Mouse (Mus musculus) mature B cell (primary cell): Measurements from ENCODE around the gene Gm6812.
"Not testable (repeated sequence)": the region's sequence is repeated elsewhere in the genome, so short reads cannot be mapped to it uniquely, and the experiment has no call there.

Experiments
- in situ Hi-C: fragments of 300-500 bp; cut with MboI; formaldehyde crosslinking; loops from 2 replicates; pipeline ENCODE4 v1.14.3; 2019

The Gm6812 gene

DNA sequence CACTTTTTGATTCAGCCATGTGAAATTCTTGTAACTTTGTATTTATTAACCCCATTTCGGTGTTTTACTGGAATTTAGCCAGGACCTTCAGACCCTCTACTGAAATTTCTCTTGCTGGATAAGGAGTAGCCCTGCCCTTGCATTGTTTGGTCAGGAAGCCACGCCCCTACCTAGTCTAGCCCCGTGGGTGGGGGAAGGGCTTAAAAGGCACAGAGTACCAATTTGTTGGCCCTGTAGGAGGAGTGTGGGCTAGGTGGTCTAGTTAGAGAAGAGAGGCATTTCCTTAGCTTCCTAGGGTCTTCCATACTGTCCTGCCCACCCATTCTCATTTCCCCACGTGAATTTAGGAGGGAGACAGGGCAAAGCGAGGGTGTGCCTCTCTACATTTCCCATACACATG, at the start of gene Gm6812:
Gene Gm6812, minus strand, starts transcription at position 101 of the 400 bp plus-strand sequence.
- in situ Hi-C loops: not testable (repeated sequence)

GRCm38 (mm10) chrX:68865145-68865544, 27.7 kb downstream of the Gm6812 start:
- in situ Hi-C loops: no loop called here
